Mouse (Mus musculus): ENCODE results near the gene Tbcc.

The Tbcc gene

GRCm38 (mm10) chr17:46860120-46860519 is 30.4 kb upstream of the Tbcc start:
- in situ Hi-C loops (cut with MboI; ENCODE audit: low pct_unique_long_range_greater_than_20kb in 1 of 2, low sequenced_read_pairs in 2 of 2, unreplicated experiment in 1 of 2): no loop called here

- in situ Hi-C loops (cut with MboI; ENCODE audit: low pct_unique_long_range_greater_than_20kb in 1 of 2, low sequenced_read_pairs in 2 of 2, unreplicated experiment in 1 of 2): no loop called here
These were observed 25.8 kb upstream of the Tbcc start for GRCm38 (mm10) chr17:46864566-46865195.

GRCm38 (mm10) chr17:46866836-46867235 is 23.6 kb upstream of the Tbcc start:
- in situ Hi-C loops (cut with MboI; ENCODE audit: low pct_unique_long_range_greater_than_20kb in 1 of 2, low sequenced_read_pairs in 2 of 2, unreplicated experiment in 1 of 2): no loop called here

- in situ Hi-C loops (cut with MboI; ENCODE audit: low pct_unique_long_range_greater_than_20kb in 1 of 2, low sequenced_read_pairs in 2 of 2, unreplicated experiment in 1 of 2): no loop called here
These were observed 20.2 kb upstream of the Tbcc start for GRCm38 (mm10) chr17:46870204-46870798.

- in situ Hi-C loops (cut with MboI; ENCODE audit: low pct_unique_long_range_greater_than_20kb in 1 of 2, low sequenced_read_pairs in 2 of 2, unreplicated experiment in 1 of 2): no loop called here
These were observed 19.6 kb upstream of the Tbcc start for GRCm38 (mm10) chr17:46870913-46871312.

- in situ Hi-C loops (cut with MboI; ENCODE audit: low pct_unique_long_range_greater_than_20kb in 1 of 2, low sequenced_read_pairs in 2 of 2, unreplicated experiment in 1 of 2): no loop called here
These were observed 17.7 kb upstream of the Tbcc start for GRCm38 (mm10) chr17:46872806-46873205.

GRCm38 (mm10) chr17:46874133-46874532 is 16.4 kb upstream of the Tbcc start:
- in situ Hi-C loops (cut with MboI; ENCODE audit: low pct_unique_long_range_greater_than_20kb in 1 of 2, low sequenced_read_pairs in 2 of 2, unreplicated experiment in 1 of 2): no loop called here

- in situ Hi-C loops (cut with MboI; ENCODE audit: low pct_unique_long_range_greater_than_20kb in 1 of 2, low sequenced_read_pairs in 2 of 2, unreplicated experiment in 1 of 2): no loop called here
These were observed 14.9 kb upstream of the Tbcc start for GRCm38 (mm10) chr17:46875626-46876025.

- in situ Hi-C loops (cut with MboI; ENCODE audit: low pct_unique_long_range_greater_than_20kb in 1 of 2, low sequenced_read_pairs in 2 of 2, unreplicated experiment in 1 of 2): no loop called here
These were observed 14.0 kb upstream of the Tbcc start for GRCm38 (mm10) chr17:46876371-46876950.

GRCm38 (mm10) chr17:46877061-46877460 is 13.4 kb upstream of the Tbcc start:
- in situ Hi-C loops (cut with MboI; ENCODE audit: low pct_unique_long_range_greater_than_20kb in 1 of 2, low sequenced_read_pairs in 2 of 2, unreplicated experiment in 1 of 2): no loop called here

GRCm38 (mm10) chr17:46879841-46880311 is 10.6 kb upstream of the Tbcc start:
- in situ Hi-C loops (cut with MboI; ENCODE audit: low pct_unique_long_range_greater_than_20kb in 1 of 2, low sequenced_read_pairs in 2 of 2, unreplicated experiment in 1 of 2): loop anchor here in 1 of 2 experiments (10.0 kb wide), 1 partner anchor 105 kb away; the partner anchor contains the start of gene 2310039H08Rik

- in situ Hi-C loops (cut with MboI; ENCODE audit: low pct_unique_long_range_greater_than_20kb in 1 of 2, low sequenced_read_pairs in 2 of 2, unreplicated experiment in 1 of 2): loop anchor here in 1 of 2 experiments (10.0 kb wide), 1 partner anchor 106 kb away; the partner anchor contains the start of gene 2310039H08Rik
These were observed 10.2 kb upstream of the Tbcc start for GRCm38 (mm10) chr17:46880322-46880721.

- in situ Hi-C loops (cut with MboI; ENCODE audit: low pct_unique_long_range_greater_than_20kb in 1 of 2, low sequenced_read_pairs in 2 of 2, unreplicated experiment in 1 of 2): loop anchor here in 1 of 2 experiments (10.0 kb wide), 1 partner anchor 107 kb away; the partner anchor contains the start of gene 2310039H08Rik
These were observed 8.8 kb upstream of the Tbcc start for GRCm38 (mm10) chr17:46881728-46882127.

- in situ Hi-C loops (cut with MboI; ENCODE audit: low pct_unique_long_range_greater_than_20kb in 1 of 2, low sequenced_read_pairs in 2 of 2, unreplicated experiment in 1 of 2): loop anchor here in 1 of 2 experiments (10.0 kb wide), 1 partner anchor 108 kb away; the partner anchor contains the start of gene 2310039H08Rik
These were observed 7.4 kb upstream of the Tbcc start for GRCm38 (mm10) chr17:46883107-46883506.

- in situ Hi-C loops (cut with MboI; ENCODE audit: low pct_unique_long_range_greater_than_20kb in 1 of 2, low sequenced_read_pairs in 2 of 2, unreplicated experiment in 1 of 2): loop anchor here in 1 of 2 experiments (10.0 kb wide), 1 partner anchor 110 kb away; the partner anchor contains the start of gene 2310039H08Rik
These were observed 5.7 kb upstream of the Tbcc start for GRCm38 (mm10) chr17:46884766-46885165.

- in situ Hi-C loops (cut with MboI; ENCODE audit: low pct_unique_long_range_greater_than_20kb in 1 of 2, low sequenced_read_pairs in 2 of 2, unreplicated experiment in 1 of 2): loop anchor here in 1 of 2 experiments (10.0 kb wide), 1 partner anchor 111 kb away; the partner anchor contains the start of gene 2310039H08Rik
These were observed 5.1 kb upstream of the Tbcc start for GRCm38 (mm10) chr17:46885218-46885909.

- in situ Hi-C loops (cut with MboI; ENCODE audit: low pct_unique_long_range_greater_than_20kb in 1 of 2, low sequenced_read_pairs in 2 of 2, unreplicated experiment in 1 of 2): loop anchor here in 1 of 2 experiments (10.0 kb wide), 1 partner anchor 111 kb away; the partner anchor contains the start of gene 2310039H08Rik
These were observed 4.4 kb upstream of the Tbcc start for GRCm38 (mm10) chr17:46885910-46886643.
